Mouse (Mus musculus) midbrain, embryonic 15.5 days (tissue): ENCODE data around the gene Atl2. TPM values are rescaled to one million over a fixed set of nuclear protein-coding genes. Genes with fewer than 3 reads are reported as not detected.

Experiments
- ATAC-seq: fragments of 200-750 bp; cut with Nextera tagmentation; replicated peaks from 2 replicates; pipeline ENCODE4 v1.8.0; 2017; ENCODE audit warnings: moderate TSS enrichment
- H3K27ac ChIP-seq: fragments of 300-500 bp; sonication (generic); 2 replicates; pipeline ENCODE4 v1.5.1; 2015; ENCODE audit warnings: mild to moderate bottlenecking, inconsistent platforms
- H3K27me3 ChIP-seq: fragments of 300-500 bp; sonication (generic); replicated peaks from 2 replicates; pipeline ENCODE4 v1.6.1; 2015; ENCODE audit warnings: inconsistent platforms
- H3K36me3 ChIP-seq: fragments of 300-500 bp; sonication (generic); replicated peaks from 2 replicates; pipeline ENCODE4 v1.6.1; 2015; ENCODE audit warnings: inconsistent platforms
- H3K4me1 ChIP-seq: fragments of 300-500 bp; sonication (generic); 2 replicates; pipeline ENCODE4 v1.6.1; 2015; ENCODE audit warnings: inconsistent platforms
- H3K4me2 ChIP-seq: fragments of 300-500 bp; sonication (generic); 2 replicates; pipeline ENCODE4 v1.6.1; 2015; ENCODE audit warnings: inconsistent platforms, mild to moderate bottlenecking, moderate library complexity
- H3K4me3 ChIP-seq: fragments of 300-500 bp; sonication (generic); 2 replicates; pipeline ENCODE4 v1.5.1; 2015; ENCODE audit warnings: mild to moderate bottlenecking, inconsistent platforms
- H3K9ac ChIP-seq: fragments of 300-500 bp; sonication (generic); 2 replicates; pipeline ENCODE4 v1.6.1; 2015; ENCODE audit warnings: mild to moderate bottlenecking, inconsistent platforms
- H3K9me3 ChIP-seq: fragments of 300-500 bp; sonication (generic); 2 replicates; pipeline ENCODE4 v1.6.1; 2016; ENCODE audit warnings: inconsistent platforms
- WGBS: fragments of 180-500 bp; shearing (Covaris S2); methylation state at CpG from one replicate; pipeline ENCODE4 v1.1.7; 2015; ENCODE audit warnings: mixed read lengths; 5-methylcytosine and 5-hydroxymethylcytosine counted together
- polyA plus RNA-seq: library from polyadenylated mRNA; unstranded; fragments of >200 nt; fragmentation: Nextera tagmentation; extraction: Ambion mirVana; gene quantifications from 2 replicates; pipeline ENCODE4 v1.2.1, GENCODE M21; 2015

Atl2 gene
- polyA plus RNA-seq, 1 experiment from 2014 or later = 35.7 TPM

- no peaks in the 10 kb centered on the region for H3K36me3 ChIP-seq
- H3K9ac ChIP-seq = no peak overlapping the region
- no peak overlapping the region for H3K4me2 ChIP-seq
- H3K9me3 ChIP-seq = no peaks in the 10 kb centered on the region
- H3K27ac ChIP-seq = no peak overlapping the region
- H3K4me1 ChIP-seq = no peaks in the 10 kb centered on the region
- no peak for ATAC-seq
- no peak overlapping the region for H3K4me3 ChIP-seq
- 37% methylated on average over 9 of the region's 9 CpGs for WGBS
- no peaks in the 10 kb centered on the region for H3K27me3 ChIP-seq
Observed at GRCm38 (mm10) chr17:79918484-79919004, 22.6 kb upstream of the Atl2 start.

- Histone ChIP-seq H3K27me3 (no peaks in the 10 kb centered on the region), H3K9ac (no peak overlapping the region), H3K4me2 (no peak overlapping the region), H3K36me3 (no peaks in the 10 kb centered on the region), H3K4me1 (no peaks in the 10 kb centered on the region), H3K4me3 (no peak overlapping the region), H3K9me3 (no peaks in the 10 kb centered on the region), H3K27ac (no peak overlapping the region)
- ATAC-seq = no peak
- WGBS = 90% methylated on average over 9 of the region's 9 CpGs
Observed at GRCm38 (mm10) chr17:79916996-79917395, 21.1 kb upstream of the Atl2 start.

GRCm38 (mm10) chr17:79912174-79912573 lies 16.3 kb upstream of the Atl2 start:
- H3K9me3 ChIP-seq = no peaks in the 10 kb centered on the region
- ATAC-seq = no peak
- H3K4me3 ChIP-seq = no peak overlapping the region
- H3K27ac ChIP-seq = no peak overlapping the region
- no peaks in the 10 kb centered on the region for H3K36me3 ChIP-seq
- no peak overlapping the region for H3K4me2 ChIP-seq
- 84% methylated on average over 2 of the region's 2 CpGs for WGBS
- H3K9ac ChIP-seq = no peak overlapping the region
- no peaks in the 10 kb centered on the region for H3K27me3 ChIP-seq
- no peaks in the 10 kb centered on the region for H3K4me1 ChIP-seq

- Histone ChIP-seq H3K9ac (no peak overlapping the region), H3K4me3 (no peak overlapping the region), H3K4me1 (no peaks in the 10 kb centered on the region), H3K36me3 (no peaks in the 10 kb centered on the region), H3K27ac (no peak overlapping the region), H3K9me3 (no peaks in the 10 kb centered on the region), H3K4me2 (no peak overlapping the region), H3K27me3 (no peaks in the 10 kb centered on the region)
- no peak for ATAC-seq
- WGBS = 88% methylated on average over 3 of the region's 3 CpGs
Observed at GRCm38 (mm10) chr17:79911718-79912117, 15.8 kb upstream of the Atl2 start.

- Histone ChIP-seq H3K9me3 (no peaks in the 10 kb centered on the region), H3K36me3 (no peaks in the 10 kb centered on the region), H3K27ac (no peak overlapping the region), H3K4me2 (no peak overlapping the region), H3K4me1 (no peaks in the 10 kb centered on the region), H3K4me3 (no peak overlapping the region), H3K9ac (no peak overlapping the region), H3K27me3 (no peaks in the 10 kb centered on the region)
- ATAC-seq = no peak
- 91% methylated on average over 12 of the region's 12 CpGs for WGBS
Observed at GRCm38 (mm10) chr17:79909571-79909970, 13.6 kb upstream of the Atl2 start.

- H3K9ac ChIP-seq = no peak overlapping the region
- WGBS = 68% methylated on average over 4 of the region's 4 CpGs
- H3K4me3 ChIP-seq = no peak overlapping the region
- H3K27me3 ChIP-seq = no peaks in the 10 kb centered on the region
- H3K4me1 ChIP-seq = no peaks in the 10 kb centered on the region
- no peak overlapping the region for H3K27ac ChIP-seq
- no peak overlapping the region for H3K4me2 ChIP-seq
- no peak for ATAC-seq
- no peaks in the 10 kb centered on the region for H3K9me3 ChIP-seq
- H3K36me3 ChIP-seq = no peaks in the 10 kb centered on the region
Observed at GRCm38 (mm10) chr17:79907698-79908097, 11.8 kb upstream of the Atl2 start.

GRCm38 (mm10) chr17:79906791-79907494 lies 11.0 kb upstream of the Atl2 start:
- no peak overlapping the region for H3K4me2 ChIP-seq
- H3K36me3 ChIP-seq = no peaks in the 10 kb centered on the region
- no peaks in the 10 kb centered on the region for H3K27me3 ChIP-seq
- no peak overlapping the region for H3K4me3 ChIP-seq
- ATAC-seq = no peak
- 90% methylated on average over 8 of the region's 8 CpGs for WGBS
- no peaks in the 10 kb centered on the region for H3K9me3 ChIP-seq
- H3K4me1 ChIP-seq = no peaks in the 10 kb centered on the region
- H3K27ac ChIP-seq = no peak overlapping the region
- no peak overlapping the region for H3K9ac ChIP-seq

- ATAC-seq = no peak
- Histone ChIP-seq H3K27me3 (no peaks in the 10 kb centered on the region), H3K4me2 (no peak overlapping the region), H3K36me3 (no peaks in the 10 kb centered on the region), H3K9ac (no peak overlapping the region), H3K9me3 (no peaks in the 10 kb centered on the region), H3K27ac (no peak overlapping the region), H3K4me1 (no peaks in the 10 kb centered on the region), H3K4me3 (no peak overlapping the region)
- 95% methylated on average over 4 of the region's 4 CpGs for WGBS
Observed at GRCm38 (mm10) chr17:79904593-79904992, 8.7 kb upstream of the Atl2 start.

- Histone ChIP-seq H3K9ac (no peak overlapping the region), H3K36me3 (no peaks in the 10 kb centered on the region), H3K27me3 (peaks cover 11% of the 10 kb centered on the region; the same call in 1 of the 2 replicates), H3K4me1 (no peaks in the 10 kb centered on the region), H3K4me2 (no peak overlapping the region), H3K4me3 (no peak overlapping the region), H3K27ac (no peak overlapping the region), H3K9me3 (no peaks in the 10 kb centered on the region)
- WGBS = 43% methylated on average over 6 of the region's 6 CpGs
- ATAC-seq = no peak
Observed at GRCm38 (mm10) chr17:79901207-79901606, 5.3 kb upstream of the Atl2 start.

- Histone ChIP-seq H3K9ac (no peak overlapping the region), H3K27ac (no peak overlapping the region), H3K4me2 (no peak overlapping the region), H3K27me3 (peaks cover 11% of the 10 kb centered on the region; the same call in 1 of the 2 replicates), H3K4me1 (peaks cover 18% of the 10 kb centered on the region), H3K36me3 (no peaks in the 10 kb centered on the region), H3K9me3 (no peaks in the 10 kb centered on the region), H3K4me3 (no peak overlapping the region)
- WGBS = 86% methylated on average over 6 of the region's 6 CpGs
- no peak for ATAC-seq
Observed at GRCm38 (mm10) chr17:79898156-79898746, 2.3 kb upstream of the Atl2 start.

GRCm38 (mm10) chr17:79897666-79898065 lies 1.7 kb upstream of the Atl2 start:
- no peak for ATAC-seq
- Histone ChIP-seq H3K9ac (no peak overlapping the region), H3K27ac (no peak overlapping the region), H3K27me3 (peaks cover 11% of the 10 kb centered on the region; the same call in 1 of the 2 replicates), H3K9me3 (no peaks in the 10 kb centered on the region), H3K4me3 (no peak overlapping the region), H3K4me1 (peaks cover 22% of the 10 kb centered on the region), H3K36me3 (no peaks in the 10 kb centered on the region), H3K4me2 (no peak overlapping the region)
- WGBS = 77% methylated on average over 3 of the region's 3 CpGs

GRCm38 (mm10) chr17:79894971-79895882 lies 696 bp downstream of the Atl2 start:
- H3K4me2 ChIP-seq = peak overlapping the region; percentile 81
- H3K4me1 ChIP-seq = peaks cover 22% of the 10 kb centered on the region
- no peaks in the 10 kb centered on the region for H3K36me3 ChIP-seq
- WGBS = under 1% methylated on average over 96 of the region's 100 CpGs
- no peaks in the 10 kb centered on the region for H3K9me3 ChIP-seq
- H3K27me3 ChIP-seq = peaks cover 11% of the 10 kb centered on the region; the same call in 1 of the 2 replicates
- peak overlapping the region; percentile 82 for H3K4me3 ChIP-seq
- peak overlapping the region; percentile 83 for H3K9ac ChIP-seq
- H3K27ac ChIP-seq = peak overlapping the region; percentile 89
- ATAC-seq = peak; percentile 80
